ENCODE assay signal across 24 mouse cellular contexts in the genomic region with DNA sequence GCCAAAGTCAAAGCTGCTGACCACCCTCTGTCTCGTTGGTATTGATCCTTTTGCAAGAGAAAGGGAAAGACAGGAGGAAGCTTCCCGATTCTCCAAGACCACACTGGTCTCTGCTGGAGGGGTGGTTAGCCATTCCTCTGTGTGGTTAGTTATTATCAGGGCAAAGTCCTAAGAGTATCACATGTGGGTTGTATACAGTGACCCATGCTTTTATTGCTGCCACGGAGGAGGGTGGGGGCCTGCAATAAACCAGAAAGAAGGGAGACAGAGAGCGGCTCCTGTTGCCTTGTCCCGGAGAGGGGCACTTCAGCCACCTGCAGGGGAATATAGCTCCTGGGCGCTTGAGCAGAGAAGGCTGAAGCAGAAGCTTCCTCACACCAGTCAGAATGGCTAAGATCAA.
"Had no signal": no experiment of that assay in that cellular context is flagged by ENCODE, and none has a peak within 500 bp of the region (broad histone marks: within the 10 kb centered on the region; RNA-seq: fewer than 3 reads in every experiment).

No protein-coding gene starts in this region.

- H3K9me3 ChIP-seq: heart, embryonic 12.5 days; hindbrain, embryonic 10.5 days; hindbrain, embryonic 12.5 days; kidney, embryonic 15.5 days; limb, embryonic 10.5 days; limb, embryonic 12.5 days; liver, embryonic 13.5 days; liver, embryonic 15.5 days had no signal

- ATAC-seq: forebrain, embryonic 16.5 days; hindbrain, embryonic 16.5 days; inflammation-experienced regulatory T-cells, adult 6 months had no signal

- H3K4me3 ChIP-seq: heart, embryonic 12.5 days; hindbrain, embryonic 10.5 days; hindbrain, embryonic 12.5 days; kidney, embryonic 15.5 days; left cerebral cortex, adult 2 months; limb, embryonic 10.5 days; limb, embryonic 12.5 days; liver, embryonic 13.5 days; liver, embryonic 15.5 days had no signal

- H3K4me2 ChIP-seq: heart, embryonic 12.5 days; hindbrain, embryonic 12.5 days; hindbrain, embryonic 14.5 days; kidney, embryonic 15.5 days; limb, embryonic 12.5 days; liver, embryonic 11.5 days; liver, embryonic 13.5 days; liver, embryonic 15.5 days had no signal

- H3K4me1 ChIP-seq: hindbrain, embryonic 12.5 days; kidney, embryonic 15.5 days; liver, embryonic 15.5 days had no signal

- DNase-seq: gastrocnemius, postnatal 14 days; heart, postnatal 10 days; heart, postnatal 4 days; kidney, adult 11 months; kidney, adult 2 months; kidney, adult 9 months; kidney, postnatal 14 days; kidney, postnatal 36 days; layer of hippocampus, adult 9-11 months; liver; liver, embryonic 13.5 days had no signal

- H3K9ac ChIP-seq: heart, embryonic 12.5 days; hindbrain, embryonic 12.5 days; hindbrain, embryonic 14.5 days; kidney, embryonic 15.5 days; limb, embryonic 12.5 days; liver, embryonic 13.5 days; liver, embryonic 15.5 days had no signal

- H3K27ac ChIP-seq: hindbrain, embryonic 10.5 days; hindbrain, embryonic 12.5 days; hindbrain, embryonic 14.5 days; kidney, embryonic 15.5 days; left cerebral cortex, adult 2 months; limb, embryonic 10.5 days; limb, embryonic 12.5 days; liver, embryonic 13.5 days; liver, embryonic 15.5 days had no signal

- H3K36me3 ChIP-seq: heart, embryonic 12.5 days; hindbrain, embryonic 10.5 days; hindbrain, embryonic 12.5 days; kidney, embryonic 15.5 days; limb, embryonic 10.5 days; limb, embryonic 12.5 days; liver, embryonic 13.5 days; liver, embryonic 15.5 days had no signal

- H3K27me3 ChIP-seq: kidney, embryonic 15.5 days; liver, embryonic 13.5 days; liver, embryonic 15.5 days had no signal
